17 mouse cellular contexts compared by ENCODE assay signal in the genomic region with DNA sequence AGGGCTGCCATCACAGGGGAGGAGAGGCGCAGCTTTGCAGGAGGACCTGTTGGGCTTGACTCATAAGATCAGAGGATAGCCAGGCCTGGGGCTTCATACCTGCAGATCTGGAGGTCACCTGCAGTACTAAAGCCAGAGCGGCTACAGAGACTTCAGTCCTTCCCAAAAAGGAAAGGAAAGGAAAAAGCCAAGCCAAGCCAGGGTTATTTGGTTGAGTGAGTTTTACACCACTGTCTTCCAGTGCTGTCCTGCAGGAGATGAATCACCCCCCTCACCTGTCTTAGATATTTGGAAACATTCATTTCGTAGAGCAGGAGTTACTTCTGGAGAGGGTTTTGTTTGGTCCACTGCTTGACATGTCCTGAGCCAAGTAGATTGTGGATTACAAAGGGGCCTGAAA. TPM values are rescaled to one million over a fixed set of nuclear protein-coding genes. Genes with fewer than 3 reads are reported as not detected.
DNase-seq lines count a peak whose midpoint lies in the region; ATAC-seq and TF ChIP-seq lines count a peak whose summit lies in the region.
"Had no signal": no experiment of that assay in that cellular context is flagged by ENCODE, and none has a peak within 500 bp of the region (broad histone marks: within the 10 kb centered on the region; RNA-seq: fewer than 3 reads in every experiment).

No protein-coding gene starts in this region.

- no peak for TF ChIP-seq POLR2A in liver, adult 2 months (IDR thresholded peaks at IDR 0.05; ENCODE audit: extremely low read depth, insufficient read depth, low read length)

- TF ChIP-seq CTCF in liver, adult 2 months (IDR thresholded peaks at IDR 0.05; ENCODE audit: low read depth, low read length), result no peak

- H3K27ac ChIP-seq in intestine, embryonic 14.5 days (ENCODE audit: low read depth), result no peak overlapping the region
- no peak overlapping the region; the same call in 1 of the 2 replicates for H3K27ac ChIP-seq in intestine, embryonic 16.5 days (ENCODE audit: low read length)
- peak overlapping the region; percentile 99 for H3K27ac ChIP-seq in liver, adult 2 months (replicated peaks; ENCODE audit: insufficient read depth, low read depth, low read length)
- H3K27ac ChIP-seq in liver, embryonic 15.5 days (replicated peaks), result peak overlapping the region; percentile 58
- H3K27ac ChIP-seq: forebrain, embryonic 15.5 days had no signal

- ATAC-seq in intestine, embryonic 14.5 days (replicated peaks; ENCODE audit: low FRiP score, low TSS enrichment, low read depth), result no peak
- ATAC-seq in intestine, embryonic 16.5 days, result no peak
- ATAC-seq in liver, embryonic 15.5 days (ENCODE audit: insufficient read depth), result no peak
- ATAC-seq: forebrain, embryonic 15.5 days; midbrain, embryonic 16.5 days had no signal

- H3K4me2 ChIP-seq in intestine, embryonic 14.5 days (ENCODE audit: low read length), result 0 out of 2 replicates have a peak overlapping the region, but pooled peaks have one; percentile 38
- H3K4me2 ChIP-seq in intestine, embryonic 16.5 days (ENCODE audit: low read depth, low read length), result no peak overlapping the region
- H3K4me2 ChIP-seq in liver, embryonic 15.5 days, result peak overlapping the region; percentile 39; the same call in 1 of the 2 replicates
- H3K4me2 ChIP-seq: forebrain, embryonic 15.5 days had no signal

- no peaks in the 10 kb centered on the region for H3K27me3 ChIP-seq in intestine, embryonic 14.5 days (replicated peaks; ENCODE audit: control insufficient read depth, insufficient read depth, low read length)
- H3K27me3 ChIP-seq in intestine, embryonic 16.5 days (replicated peaks; ENCODE audit: control insufficient read depth, insufficient read depth, low read length), result no peaks in the 10 kb centered on the region
- H3K27me3 ChIP-seq in liver, adult 2 months (ENCODE audit: control insufficient read depth, insufficient read depth, low read length), result no peaks in the 10 kb centered on the region
- H3K27me3 ChIP-seq in liver, embryonic 15.5 days, result no peaks in the 10 kb centered on the region
- H3K27me3 ChIP-seq: embryonic facial prominence, embryonic 13.5 days had no signal

- no peak overlapping the region for H3K9ac ChIP-seq in intestine, embryonic 14.5 days (ENCODE audit: low read length)
- H3K9ac ChIP-seq in intestine, embryonic 16.5 days (ENCODE audit: low read depth, low read length), result no peak overlapping the region
- peak overlapping the region; percentile 49 for H3K9ac ChIP-seq in liver, adult 2 months (ENCODE audit: low read depth, low read length)
- H3K9ac ChIP-seq in liver, embryonic 15.5 days, result no peak overlapping the region
- H3K9ac ChIP-seq: embryonic facial prominence, embryonic 13.5 days; forebrain, embryonic 15.5 days had no signal

- H3K4me1 ChIP-seq in intestine, embryonic 14.5 days (replicated peaks; ENCODE audit: control insufficient read depth, insufficient read depth, low read length), result peaks cover 23% of the 10 kb centered on the region
- H3K4me1 ChIP-seq in intestine, embryonic 16.5 days (ENCODE audit: control insufficient read depth, insufficient read depth, low read length), result peaks cover 39% of the 10 kb centered on the region
- H3K4me1 ChIP-seq in liver, adult 2 months (ENCODE audit: control insufficient read depth, insufficient read depth, low read length), result peaks cover 49% of the 10 kb centered on the region
- peaks cover 16% of the 10 kb centered on the region for H3K4me1 ChIP-seq in liver, embryonic 15.5 days (replicated peaks)
- H3K4me1 ChIP-seq: forebrain, embryonic 15.5 days had no signal

- no peaks in the 10 kb centered on the region for H3K9me3 ChIP-seq in intestine, embryonic 14.5 days (ENCODE audit: control insufficient read depth, low read length)
- no peaks in the 10 kb centered on the region for H3K9me3 ChIP-seq in intestine, embryonic 16.5 days (ENCODE audit: control insufficient read depth, low read length)
- no peaks in the 10 kb centered on the region for H3K9me3 ChIP-seq in liver, embryonic 15.5 days (replicated peaks)
- H3K9me3 ChIP-seq: embryonic facial prominence, embryonic 13.5 days; forebrain, embryonic 15.5 days; G1E had no signal

- H3K36me3 ChIP-seq in intestine, embryonic 14.5 days (ENCODE audit: control insufficient read depth, insufficient read depth, low read length), result peaks cover 9% of the 10 kb centered on the region
- H3K36me3 ChIP-seq in intestine, embryonic 16.5 days (ENCODE audit: control insufficient read depth, insufficient read depth, low read length), result no peaks in the 10 kb centered on the region
- H3K36me3 ChIP-seq in liver, adult 2 months (ENCODE audit: control insufficient read depth, insufficient read depth, low read length), result 0 out of 2 replicates have a peak, but pooled peaks cover 2% of the 10 kb centered on the region
- H3K36me3 ChIP-seq in liver, embryonic 15.5 days (replicated peaks), result no peaks in the 10 kb centered on the region
- H3K36me3 ChIP-seq: embryonic facial prominence, embryonic 13.5 days; forebrain, embryonic 15.5 days; G1E had no signal

- peaks cover 41% of the 10 kb centered on the region for H3K79me2 ChIP-seq in liver, adult 2 months (ENCODE audit: control insufficient read depth, insufficient read depth, low read length)

- DNase-seq in intestine, embryonic 14.5 days (ENCODE audit: low spot score), result no peak
- DNase-seq in liver, adult 2 months (ENCODE audit: extremely low read depth, low read depth, low spot score), result peak; percentile 36
- no peak for DNase-seq in liver
- no peak for DNase-seq in testis, postnatal 14 days (ENCODE audit: low spot score)
- DNase-seq in testis, postnatal 10 days (ENCODE audit: low spot score), result no peak
- DNase-seq: adrenal gland, postnatal 14 days; cerebellum, adult 9-11 months; gastrocnemius, postnatal 25 days; lung, adult 18-20 months; right cerebral cortex, postnatal 25 days; thymus, postnatal 36 days had no signal

- no peak overlapping the region for H3K4me3 ChIP-seq in intestine, embryonic 14.5 days (ENCODE audit: low read depth, low read length)
- no peak overlapping the region for H3K4me3 ChIP-seq in intestine, embryonic 16.5 days (ENCODE audit: low read length)
- H3K4me3 ChIP-seq in liver, adult 2 months (ENCODE audit: insufficient read depth, low read depth, low read length), result no peak overlapping the region
- H3K4me3 ChIP-seq in liver, embryonic 15.5 days (replicated peaks), result no peak overlapping the region
- H3K4me3 ChIP-seq: embryonic facial prominence, embryonic 13.5 days; forebrain, embryonic 15.5 days had no signal

- 68% methylated on average over 3 of the region's 3 CpGs for WGBS in intestine, embryonic 14.5 days
- WGBS in intestine, embryonic 16.5 days, result 70% methylated on average over 3 of the region's 3 CpGs
- 36% methylated on average over 3 of the region's 3 CpGs for WGBS in liver, adult 2 months
- 63% methylated on average over 3 of the region's 3 CpGs for WGBS in liver, embryonic 15.5 days (ENCODE audit: insufficient replicate concordance)

RNA-seq across cellular contexts. Expression of a gene that starts 15.7 kb away (rescaled TPM):
- polyA plus RNA-seq in intestine, embryonic 14.5 days (2014; fragmentation: Nextera tagmentation; extraction: Ambion mirVana), result 47.3 and 48.8 TPM in 2 replicates
- 18.9 and 19.0 TPM in 2 replicates for polyA plus RNA-seq in intestine, embryonic 16.5 days (2015; fragmentation: Nextera tagmentation; extraction: Ambion mirVana)
- 53.9 and 61.8 TPM in 2 replicates for total RNA-seq in liver, adult 2 months (2014; rRNA removed)
- polyA plus RNA-seq in liver, adult 2 months (2012; rRNA removed), result 16.9 and 19.3 TPM in 2 replicates
- polyA plus RNA-seq in liver, embryonic 15.5 days (2015; fragmentation: Nextera tagmentation; extraction: Ambion mirVana), result 3.0 and 3.5 TPM in 2 replicates

RNA-seq across cellular contexts. Expression of a gene that starts 42.5 kb away (rescaled TPM):
- 69.2 and 76.2 TPM in 2 replicates for polyA plus RNA-seq in intestine, embryonic 14.5 days (2014; fragmentation: Nextera tagmentation; extraction: Ambion mirVana)
- 61.9 and 67.0 TPM in 2 replicates for polyA plus RNA-seq in intestine, embryonic 16.5 days (2015; fragmentation: Nextera tagmentation; extraction: Ambion mirVana)
- total RNA-seq in liver, adult 2 months (2014; rRNA removed), result 32.6 and 35.8 TPM in 2 replicates
- 5.3 and 5.4 TPM in 2 replicates for polyA plus RNA-seq in liver, adult 2 months (2012; rRNA removed)
- 17.3 and 18.1 TPM in 2 replicates for polyA plus RNA-seq in liver, embryonic 15.5 days (2015; fragmentation: Nextera tagmentation; extraction: Ambion mirVana)

Comparison
In these comparisons a context has a peak if more than half of its experiments do, and no peak if none do; other contexts are left out.
1. H3K27ac ChIP-seq: peak in liver, adult 2 months (single experiment) and liver, embryonic 15.5 days (single experiment); none in intestine, embryonic 14.5 days (single experiment) and intestine, embryonic 16.5 days (single experiment).